Mouse (Mus musculus): ENCODE data around the gene Agap1. TPM values are rescaled to one million over a fixed set of nuclear protein-coding genes. Genes with fewer than 3 reads are reported as not detected.

Gene Agap1
- polyA plus RNA-seq, 1 experiment from 2014 or later = 7.2 TPM

DNA sequence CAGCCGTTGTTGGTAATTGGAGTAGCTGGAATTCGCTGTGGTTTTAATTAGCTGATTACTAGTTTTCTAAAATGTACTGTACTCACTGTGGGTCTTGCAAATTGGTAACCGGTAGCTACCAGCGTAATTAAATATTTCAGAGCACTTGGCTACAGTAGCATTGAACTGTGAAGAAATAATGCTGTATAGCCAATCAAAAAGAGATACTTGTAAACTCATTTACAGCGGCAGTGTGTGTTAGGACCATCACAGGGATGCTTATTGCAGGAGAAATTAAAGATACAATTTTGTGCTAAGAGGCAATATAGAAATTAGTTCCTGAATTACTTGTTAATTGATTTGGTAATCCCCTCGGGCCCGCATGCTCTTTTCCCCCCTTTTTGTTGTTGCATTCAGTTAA is 226.1 kb downstream of the Agap1 start:
- Histone ChIP-seq H3K4me1 (replicated peaks) (no peaks in the 10 kb centered on the region), H3K9me3 (replicated peaks) (no peaks in the 10 kb centered on the region), H3K4me3 (no peak overlapping the region), H3K36me3 (peaks cover 5% of the 10 kb centered on the region; the same call in 1 of the 2 replicates), H3K4me2 (no peak overlapping the region), H3K27ac (no peak overlapping the region), H3K9ac (no peak overlapping the region), H3K27me3 (no peaks in the 10 kb centered on the region)
- 93% methylated on average over 7 of the region's 7 CpGs for WGBS
- no peak for ATAC-seq (replicated peaks; ENCODE audit: insufficient number of reproducible peaks, insufficient read depth, low FRiP score, low read depth)

DNA sequence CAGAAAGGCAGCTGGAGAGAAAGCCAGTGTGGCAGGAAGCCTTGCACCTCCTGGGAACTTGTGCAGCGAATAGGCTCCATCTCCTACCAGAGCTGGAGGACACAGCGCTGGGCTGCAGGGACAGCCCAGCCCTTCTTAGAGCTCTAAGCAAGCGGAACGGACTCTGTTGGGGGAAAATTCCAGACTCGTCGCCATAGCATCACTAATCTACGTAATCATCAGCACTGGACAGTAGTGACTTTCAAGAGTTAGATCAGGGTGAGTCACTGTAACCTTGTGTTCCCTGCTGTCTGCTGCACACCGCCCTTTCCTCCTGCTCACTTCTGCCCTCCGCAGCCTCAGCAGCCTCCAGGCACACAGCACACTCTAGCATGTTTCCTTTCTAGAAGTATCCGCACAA is 234.3 kb downstream of the Agap1 start:
- Histone ChIP-seq H3K9me3 (replicated peaks) (0 out of 2 replicates have a peak, but pooled peaks cover 4% of the 10 kb centered on the region), H3K4me3 (no peak overlapping the region), H3K27me3 (no peaks in the 10 kb centered on the region), H3K27ac (no peak overlapping the region), H3K9ac (no peak overlapping the region), H3K4me2 (no peak overlapping the region), H3K4me1 (replicated peaks) (peaks cover 22% of the 10 kb centered on the region), H3K36me3 (peaks cover 10% of the 10 kb centered on the region; the same call in 1 of the 2 replicates)
- 70% methylated on average over 10 of the region's 10 CpGs for WGBS
- no peak for ATAC-seq (replicated peaks; ENCODE audit: insufficient number of reproducible peaks, insufficient read depth, low FRiP score, low read depth)

DNA sequence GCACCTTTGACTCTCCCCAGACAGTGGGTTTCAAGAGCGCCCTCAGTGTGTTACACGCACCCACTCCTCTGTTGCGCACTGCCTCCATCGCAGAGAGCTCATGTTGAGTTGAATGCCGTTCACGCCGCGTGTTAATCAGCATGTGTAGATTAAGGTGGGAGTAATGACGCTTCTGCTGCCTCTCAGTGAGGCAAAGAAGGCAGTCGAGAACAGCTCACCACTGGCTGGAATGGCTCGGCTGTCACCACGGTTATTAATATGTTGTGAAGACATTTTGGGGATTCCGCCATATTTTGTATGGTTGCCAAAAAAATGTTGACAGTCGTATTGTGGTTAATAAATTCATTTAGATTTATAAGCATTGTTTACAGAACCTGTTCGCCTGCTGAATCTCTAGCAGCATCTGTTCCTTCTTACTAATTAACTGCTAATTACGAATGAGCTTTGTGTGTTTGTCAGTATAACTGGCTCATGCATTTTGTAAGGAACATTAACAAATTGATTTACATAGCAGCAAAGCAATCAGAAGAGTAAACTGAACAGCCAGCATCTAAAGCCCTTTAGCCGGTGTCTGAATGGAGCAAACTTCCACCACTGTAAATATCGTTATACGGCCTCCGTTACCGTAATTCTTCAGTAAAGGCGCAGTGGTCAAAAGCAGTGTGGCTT is 235.1 kb downstream of the Agap1 start:
- no peak overlapping the region for H3K4me3 ChIP-seq
- peaks cover 10% of the 10 kb centered on the region; the same call in 1 of the 2 replicates for H3K36me3 ChIP-seq
- ATAC-seq (replicated peaks; ENCODE audit: insufficient number of reproducible peaks, insufficient read depth, low FRiP score, low read depth) = no peak
- H3K9ac ChIP-seq = no peak overlapping the region
- 0 out of 2 replicates have a peak, but pooled peaks cover 4% of the 10 kb centered on the region for H3K9me3 ChIP-seq (replicated peaks)
- H3K4me2 ChIP-seq = no peak overlapping the region
- no peak overlapping the region for H3K27ac ChIP-seq
- H3K4me1 ChIP-seq (replicated peaks) = peaks cover 22% of the 10 kb centered on the region
- 80% methylated on average over 22 of the region's 22 CpGs for WGBS
- no peaks in the 10 kb centered on the region for H3K27me3 ChIP-seq

DNA sequence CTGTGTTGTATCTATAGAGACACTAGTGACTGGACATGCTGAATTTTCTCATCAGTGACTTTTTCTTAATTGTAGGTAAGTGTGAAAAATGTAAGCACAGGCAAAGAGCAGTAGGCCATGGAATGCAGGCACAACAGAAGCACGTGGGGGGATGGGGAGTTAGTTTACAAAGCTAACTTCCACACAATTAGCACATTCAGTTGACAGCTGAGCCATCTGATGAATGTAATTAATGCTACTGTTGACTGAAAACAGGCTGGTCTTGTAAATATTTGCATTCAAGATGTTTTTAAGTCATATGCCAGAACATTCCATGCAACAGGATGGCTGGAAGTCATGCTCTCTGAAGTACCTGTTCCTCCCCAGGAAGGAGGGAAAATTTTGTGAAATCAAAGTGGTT is 236.5 kb downstream of the Agap1 start:
- Histone ChIP-seq H3K4me3 (no peak overlapping the region), H3K27ac (no peak overlapping the region), H3K4me1 (replicated peaks) (peaks cover 22% of the 10 kb centered on the region), H3K4me2 (no peak overlapping the region), H3K9me3 (replicated peaks) (0 out of 2 replicates have a peak, but pooled peaks cover under 1% of the 10 kb centered on the region), H3K9ac (no peak overlapping the region), H3K36me3 (0 out of 2 replicates have a peak, but pooled peaks cover under 1% of the 10 kb centered on the region), H3K27me3 (no peaks in the 10 kb centered on the region)
- ATAC-seq (replicated peaks; ENCODE audit: insufficient number of reproducible peaks, insufficient read depth, low FRiP score, low read depth) = no peak
- WGBS = 54% methylated on average over 1 of the region's 1 CpGs

DNA sequence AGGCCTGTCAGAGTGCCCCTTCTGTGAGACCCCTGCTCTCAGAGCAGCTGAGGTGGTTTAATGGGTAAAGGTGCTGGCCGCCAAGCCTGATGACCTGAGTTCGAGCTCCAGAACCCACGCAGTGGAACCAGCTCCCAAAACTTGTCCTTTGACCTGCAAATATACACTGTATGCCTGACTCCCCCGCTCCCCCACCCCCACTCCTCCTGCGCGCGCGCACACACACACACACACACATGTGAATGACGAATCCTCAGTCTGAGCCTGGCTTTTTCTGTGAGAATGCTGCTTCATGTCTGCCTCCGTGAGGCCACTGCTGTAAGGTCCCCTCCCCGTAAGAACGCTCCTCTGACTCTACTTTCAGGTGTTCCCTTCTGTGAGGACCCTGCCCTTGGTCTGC is 237.8 kb downstream of the Agap1 start:
- Histone ChIP-seq H3K4me2 (no peak overlapping the region), H3K36me3 (no peaks in the 10 kb centered on the region), H3K9me3 (replicated peaks) (no peaks in the 10 kb centered on the region), H3K9ac (no peak overlapping the region), H3K27me3 (no peaks in the 10 kb centered on the region), H3K27ac (no peak overlapping the region), H3K4me1 (replicated peaks) (peaks cover 15% of the 10 kb centered on the region), H3K4me3 (no peak overlapping the region)
- 95% methylated on average over 12 of the region's 12 CpGs for WGBS
- ATAC-seq (replicated peaks; ENCODE audit: insufficient number of reproducible peaks, insufficient read depth, low FRiP score, low read depth) = no peak

DNA sequence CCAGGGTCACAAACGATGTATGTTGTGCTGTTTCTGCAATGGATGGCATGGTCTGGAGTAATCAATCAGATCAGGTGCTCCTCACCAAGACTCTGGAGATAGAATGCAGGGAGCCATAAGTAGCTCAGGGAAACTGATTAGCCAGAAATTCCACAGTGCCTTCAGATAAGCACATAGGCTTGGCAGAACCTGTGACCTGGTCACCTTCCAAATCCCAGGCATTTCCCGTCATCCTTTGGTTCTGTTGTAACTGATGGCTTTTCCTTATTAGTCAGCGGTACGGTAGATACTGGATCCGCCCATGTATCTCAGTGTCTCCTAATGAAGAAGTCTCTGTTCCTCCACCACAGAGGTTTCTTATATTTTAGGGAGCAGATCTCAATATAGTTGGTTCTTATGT is 240.3 kb downstream of the Agap1 start:
- no peaks in the 10 kb centered on the region for H3K27me3 ChIP-seq
- H3K4me1 ChIP-seq (replicated peaks) = peaks cover 3% of the 10 kb centered on the region
- WGBS = 60% methylated on average over 5 of the region's 5 CpGs
- H3K36me3 ChIP-seq = no peaks in the 10 kb centered on the region
- no peak for ATAC-seq (replicated peaks; ENCODE audit: insufficient number of reproducible peaks, insufficient read depth, low FRiP score, low read depth)
- H3K9me3 ChIP-seq (replicated peaks) = no peaks in the 10 kb centered on the region
- no peak overlapping the region for H3K27ac ChIP-seq
- H3K4me3 ChIP-seq = no peak overlapping the region
- no peak overlapping the region for H3K9ac ChIP-seq
- H3K4me2 ChIP-seq = no peak overlapping the region

DNA sequence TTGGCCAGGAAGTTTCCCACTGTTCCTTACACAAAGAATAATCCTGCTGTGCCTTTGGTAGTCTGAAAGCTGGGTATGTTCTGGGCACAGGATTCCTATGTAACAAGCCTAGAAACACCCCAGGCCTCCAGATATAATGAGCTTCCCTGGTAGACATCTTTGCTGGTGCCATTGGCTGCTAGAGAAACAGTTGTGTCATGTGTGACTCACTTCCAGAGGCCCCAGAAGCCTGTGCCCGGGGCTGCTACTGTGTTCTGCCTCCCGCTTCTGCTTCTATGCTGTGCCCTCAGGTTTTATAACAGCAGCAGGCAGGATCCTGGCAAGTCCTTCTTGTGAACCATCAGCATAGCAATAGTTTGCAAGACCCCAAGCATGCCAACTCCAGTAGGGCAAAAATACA is 242.6 kb downstream of the Agap1 start:
- H3K36me3 ChIP-seq = no peaks in the 10 kb centered on the region
- WGBS = 72% methylated on average over 2 of the region's 2 CpGs
- no peak overlapping the region for H3K4me3 ChIP-seq
- peaks cover 5% of the 10 kb centered on the region; the same call in 1 of the 2 replicates for H3K4me1 ChIP-seq (replicated peaks)
- ATAC-seq (replicated peaks; ENCODE audit: insufficient number of reproducible peaks, insufficient read depth, low FRiP score, low read depth) = no peak
- H3K9ac ChIP-seq = no peak overlapping the region
- no peak overlapping the region for H3K27ac ChIP-seq
- H3K9me3 ChIP-seq (replicated peaks) = no peaks in the 10 kb centered on the region
- no peak overlapping the region for H3K4me2 ChIP-seq
- no peaks in the 10 kb centered on the region for H3K27me3 ChIP-seq

DNA sequence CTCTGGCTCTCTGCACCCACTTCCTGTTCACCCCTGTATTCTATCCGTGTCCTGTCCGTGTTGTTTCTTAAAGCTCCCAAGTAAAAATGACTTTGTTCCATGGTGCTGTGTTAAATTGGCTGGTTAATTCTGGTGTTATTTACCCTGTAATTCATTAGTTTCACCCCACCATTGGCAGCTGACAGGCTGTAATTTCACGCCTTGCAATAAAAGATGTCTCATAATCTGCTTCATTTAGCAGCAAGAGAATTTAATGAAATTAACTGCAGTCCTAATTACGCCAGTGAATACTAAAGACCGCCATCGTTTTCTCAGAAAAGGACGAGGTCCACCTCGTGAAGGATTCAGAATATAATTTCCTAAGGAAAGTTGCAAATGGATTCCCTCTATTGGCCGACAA is 245.6 kb downstream of the Agap1 start:
- 90% methylated on average over 9 of the region's 9 CpGs for WGBS
- no peak overlapping the region for H3K9ac ChIP-seq
- no peak for ATAC-seq (replicated peaks; ENCODE audit: insufficient number of reproducible peaks, insufficient read depth, low FRiP score, low read depth)

DNA sequence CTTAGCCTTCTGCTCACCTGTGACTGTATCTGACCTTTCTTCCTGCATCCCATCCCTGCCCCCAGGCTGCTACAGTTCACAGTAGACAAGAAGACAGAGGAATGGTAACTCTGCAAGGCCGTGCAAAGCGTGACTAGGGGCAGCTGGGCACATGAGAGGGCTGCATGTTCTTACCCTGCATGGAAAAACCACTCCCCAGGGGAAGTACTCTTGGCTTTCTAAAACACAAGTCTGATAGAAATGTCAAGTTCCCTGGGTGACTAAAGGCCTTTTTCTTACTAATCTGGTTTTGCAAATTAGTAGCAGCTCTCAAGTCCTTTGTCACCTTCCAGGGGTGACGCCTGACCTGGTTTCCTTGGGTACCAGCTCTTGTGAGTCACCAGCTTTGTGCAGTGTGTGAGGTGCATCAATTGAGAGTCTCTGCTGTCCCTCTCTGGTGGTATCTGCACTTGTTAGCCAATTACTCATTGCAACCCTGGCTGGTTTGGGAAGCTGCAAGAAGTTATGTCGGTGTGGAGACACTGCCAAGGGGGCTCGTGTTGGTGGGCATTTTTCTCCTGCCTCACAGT is 246.6 kb downstream of the Agap1 start:
- H3K4me3 ChIP-seq = no peak overlapping the region
- H3K9me3 ChIP-seq (replicated peaks) = no peaks in the 10 kb centered on the region
- 76% methylated on average over 5 of the region's 5 CpGs for WGBS
- H3K4me2 ChIP-seq = no peak overlapping the region
- no peak overlapping the region for H3K27ac ChIP-seq
- ATAC-seq (replicated peaks; ENCODE audit: insufficient number of reproducible peaks, insufficient read depth, low FRiP score, low read depth) = no peak
- no peaks in the 10 kb centered on the region for H3K27me3 ChIP-seq
- H3K4me1 ChIP-seq (replicated peaks) = peaks cover 19% of the 10 kb centered on the region
- H3K9ac ChIP-seq = no peak overlapping the region
- H3K36me3 ChIP-seq = no peaks in the 10 kb centered on the region

More for the DNA sequence above, 245.6 kb downstream of the Agap1 start:
- no peaks in the 10 kb centered on the region for H3K36me3 ChIP-seq
- H3K27ac ChIP-seq = no peak overlapping the region
- peaks cover 19% of the 10 kb centered on the region for H3K4me1 ChIP-seq (replicated peaks)
- H3K9me3 ChIP-seq (replicated peaks) = no peaks in the 10 kb centered on the region
- no peak overlapping the region for H3K4me2 ChIP-seq
- H3K27me3 ChIP-seq = no peaks in the 10 kb centered on the region
- H3K4me3 ChIP-seq = no peak overlapping the region

DNA sequence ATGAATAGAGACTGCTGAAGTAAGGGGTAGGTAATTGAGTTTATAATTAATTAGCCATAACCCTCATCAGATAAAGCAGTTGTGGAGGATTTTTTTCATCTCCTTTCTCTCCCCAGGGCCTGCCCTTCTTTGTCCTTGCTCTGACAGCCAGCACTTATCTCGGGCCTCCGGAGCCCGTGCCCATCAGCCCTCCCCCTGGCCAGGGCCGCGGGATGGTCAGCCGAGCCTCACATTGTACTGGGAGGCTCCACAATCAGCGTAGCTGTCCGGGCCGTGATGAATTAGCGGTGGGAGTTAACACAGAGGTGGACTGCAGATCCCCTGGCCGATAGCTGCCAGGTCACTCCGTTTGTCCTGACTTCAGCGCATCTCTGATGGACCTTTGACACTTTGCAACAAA is 248.7 kb downstream of the Agap1 start:
- peak; percentile 65; the same call in 1 of the 2 replicates for ATAC-seq (replicated peaks; ENCODE audit: insufficient number of reproducible peaks, insufficient read depth, low FRiP score, low read depth)
- no peaks in the 10 kb centered on the region for H3K36me3 ChIP-seq
- no peaks in the 10 kb centered on the region for H3K27me3 ChIP-seq
- peak overlapping the region; percentile 39 for H3K4me2 ChIP-seq
- H3K9me3 ChIP-seq (replicated peaks) = no peaks in the 10 kb centered on the region
- 0 out of 2 replicates have a peak overlapping the region, but pooled peaks have one; percentile 22 for H3K27ac ChIP-seq
- H3K9ac ChIP-seq = no peak overlapping the region
- peaks cover 22% of the 10 kb centered on the region for H3K4me1 ChIP-seq (replicated peaks)
- WGBS = 25% methylated on average over 13 of the region's 13 CpGs
- no peak overlapping the region for H3K4me3 ChIP-seq

DNA sequence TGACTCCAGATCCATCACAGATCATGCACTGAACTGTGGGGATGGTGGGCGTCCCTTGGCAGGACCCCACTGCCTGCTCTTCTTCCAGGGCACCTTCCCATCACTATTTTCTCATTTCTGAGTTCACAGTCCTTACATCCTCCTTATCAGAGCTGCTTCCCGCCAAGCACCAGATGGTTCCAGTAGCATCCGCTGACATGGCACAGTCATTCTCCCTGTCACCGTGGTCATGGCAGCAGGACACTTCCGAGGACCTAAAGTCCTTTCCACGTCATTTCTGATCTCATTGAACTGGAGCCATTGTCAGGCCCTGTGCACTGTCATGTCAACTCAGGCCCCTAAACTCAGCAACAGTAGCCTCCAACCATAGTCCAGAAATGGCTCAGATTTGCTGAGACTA is 251.1 kb downstream of the Agap1 start:
- Histone ChIP-seq H3K27me3 (no peaks in the 10 kb centered on the region), H3K9ac (no peak overlapping the region), H3K27ac (no peak overlapping the region), H3K4me3 (no peak overlapping the region), H3K36me3 (no peaks in the 10 kb centered on the region), H3K4me1 (replicated peaks) (peaks cover 33% of the 10 kb centered on the region), H3K9me3 (replicated peaks) (no peaks in the 10 kb centered on the region), H3K4me2 (no peak overlapping the region)
- 74% methylated on average over 6 of the region's 6 CpGs for WGBS
- no peak for ATAC-seq (replicated peaks; ENCODE audit: insufficient number of reproducible peaks, insufficient read depth, low FRiP score, low read depth)

DNA sequence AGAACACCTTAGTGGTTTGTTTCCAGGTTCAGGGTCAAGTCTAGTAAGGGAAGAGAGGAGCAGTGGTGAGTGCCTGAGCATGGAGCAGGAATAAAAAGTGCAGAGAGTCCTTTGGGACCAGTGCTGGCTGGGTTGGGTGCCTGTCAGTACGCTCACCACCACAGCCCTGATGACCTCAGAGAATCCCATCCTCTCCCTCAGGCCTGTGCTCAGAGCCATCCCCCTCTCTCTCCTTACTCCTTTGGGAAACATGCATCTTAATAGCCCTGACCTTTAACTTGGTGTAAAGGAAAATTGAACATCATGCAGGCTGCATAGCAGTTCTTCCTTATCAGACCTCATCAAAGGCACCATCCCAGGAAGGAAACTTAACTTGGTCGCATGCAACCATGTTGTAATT is 252.3 kb downstream of the Agap1 start:
- no peaks in the 10 kb centered on the region for H3K9me3 ChIP-seq (replicated peaks)
- no peaks in the 10 kb centered on the region for H3K27me3 ChIP-seq
- no peak overlapping the region for H3K4me3 ChIP-seq
- no peak for ATAC-seq (replicated peaks; ENCODE audit: insufficient number of reproducible peaks, insufficient read depth, low FRiP score, low read depth)
- no peak overlapping the region for H3K4me2 ChIP-seq
- H3K9ac ChIP-seq = no peak overlapping the region
- peaks cover 33% of the 10 kb centered on the region for H3K4me1 ChIP-seq (replicated peaks)
- WGBS = 84% methylated on average over 2 of the region's 2 CpGs
- H3K36me3 ChIP-seq = no peaks in the 10 kb centered on the region
- no peak overlapping the region for H3K27ac ChIP-seq

Data from heart, embryonic 15.5 days (tissue).